Mouse (Mus musculus) megakaryocyte, adult 5-6 weeks (primary cell): ENCODE measurements around the gene Atrnl1. TPM values are rescaled to one million over a fixed set of nuclear protein-coding genes. Genes with fewer than 3 reads are reported as not detected.
"Not testable (repeated sequence)": the region's sequence is repeated elsewhere in the genome, so short reads cannot be mapped to it uniquely, and the experiment has no call there.

Source experiments
- ATAC-seq: 2 replicates; pipeline ENCODE4 v1.8.0; 2016; ENCODE audit warnings: mild to moderate bottlenecking, inconsistent platforms; ENCODE audit not compliant: poor library complexity, severe bottlenecking
- total RNA-seq, 2 experiments: library from RNA; stranded (forward) in 1 of 2; stranded (reverse) in 1 of 2; fragments of 153-499, 151-499 nt in 1 of 2; fragments of 221-1000, 200-1000 nt in 1 of 2; gene quantifications; 2 replicates each; pipeline versions ENCODE4 v1.2.3 to v1.2.4; 2015 to 2017

Gene Atrnl1
- total RNA-seq, 2 experiments from 2014 or later: 29.6 to 39.2 TPM

DNA sequence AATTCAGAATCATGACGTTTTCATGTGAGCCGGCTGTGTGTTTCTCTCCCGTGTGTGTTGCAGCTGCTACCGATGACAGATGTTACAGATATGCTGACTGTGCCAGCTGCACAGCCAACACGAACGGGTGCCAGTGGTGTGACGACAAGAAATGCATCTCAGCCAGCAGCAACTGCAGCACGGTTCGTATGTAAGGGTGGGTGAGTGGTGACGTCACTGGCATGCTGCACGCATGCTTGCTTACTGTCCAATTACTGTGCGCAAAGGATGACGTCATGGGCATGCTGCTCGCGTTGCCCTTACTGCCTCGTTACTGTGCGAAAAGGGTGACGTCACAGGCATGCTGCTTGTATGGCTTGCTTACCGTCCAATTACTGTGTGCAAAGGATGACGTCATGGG is 75.8 kb downstream of the Atrnl1 start:
- no peak for ATAC-seq

DNA sequence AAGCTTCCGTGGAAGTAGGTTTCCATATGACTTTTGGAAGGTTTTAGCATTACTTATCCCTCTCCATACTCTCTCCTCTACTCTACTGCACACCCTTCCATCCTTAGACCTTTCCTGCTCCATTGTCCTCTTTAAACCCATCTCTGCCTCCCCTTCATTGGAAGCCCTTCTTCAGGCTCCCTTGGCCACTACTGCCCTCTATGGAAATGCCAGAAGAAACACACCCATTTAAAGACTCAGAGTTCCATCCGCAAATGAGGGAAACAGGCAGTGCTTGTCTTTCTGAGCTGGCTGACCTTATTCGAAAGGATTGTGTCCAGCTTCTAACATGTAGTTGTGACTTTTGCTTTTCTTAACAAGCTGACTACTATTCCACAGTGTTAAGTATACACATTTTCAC is 81.7 kb downstream of the Atrnl1 start:
- no peak for ATAC-seq

DNA sequence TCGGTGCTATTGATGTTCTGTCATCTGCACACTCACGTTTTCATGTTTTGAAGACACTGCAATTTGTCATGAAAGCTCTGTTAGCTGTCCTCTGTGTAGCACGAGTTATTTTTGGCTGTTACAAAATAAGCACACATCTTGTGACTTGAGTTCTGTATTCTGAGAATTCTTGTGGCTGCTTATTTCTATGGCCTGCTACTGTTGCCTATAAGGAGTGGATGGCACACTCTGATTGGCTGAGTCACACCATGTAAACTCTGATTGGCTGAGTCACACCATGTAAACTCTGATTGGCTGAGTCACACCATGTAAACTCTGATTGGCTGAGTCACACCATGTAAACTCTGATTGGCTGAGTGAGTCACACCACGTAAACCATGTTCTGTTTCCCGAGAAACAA is 85.9 kb downstream of the Atrnl1 start:
- not testable (repeated sequence) for ATAC-seq

DNA sequence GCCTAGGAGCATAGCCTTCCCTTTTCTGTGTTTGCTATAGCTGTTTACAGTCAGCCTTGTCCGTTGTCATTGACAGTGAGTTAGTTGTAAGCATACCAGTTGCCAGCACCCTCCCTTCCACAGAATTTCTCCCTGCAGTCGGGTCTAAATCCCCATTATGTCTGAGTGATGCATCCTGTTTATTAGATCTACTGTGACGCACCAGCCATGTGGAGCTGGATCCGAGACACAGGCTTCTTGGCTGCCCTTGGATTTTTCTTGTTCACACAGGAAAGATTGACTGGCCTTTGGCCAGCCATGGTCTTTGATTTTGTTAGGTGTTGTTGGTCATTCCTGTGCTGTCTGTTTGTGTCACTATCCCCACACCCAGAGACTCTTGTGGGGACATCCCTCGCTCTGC is 102.3 kb downstream of the Atrnl1 start:
- ATAC-seq: no peak

DNA sequence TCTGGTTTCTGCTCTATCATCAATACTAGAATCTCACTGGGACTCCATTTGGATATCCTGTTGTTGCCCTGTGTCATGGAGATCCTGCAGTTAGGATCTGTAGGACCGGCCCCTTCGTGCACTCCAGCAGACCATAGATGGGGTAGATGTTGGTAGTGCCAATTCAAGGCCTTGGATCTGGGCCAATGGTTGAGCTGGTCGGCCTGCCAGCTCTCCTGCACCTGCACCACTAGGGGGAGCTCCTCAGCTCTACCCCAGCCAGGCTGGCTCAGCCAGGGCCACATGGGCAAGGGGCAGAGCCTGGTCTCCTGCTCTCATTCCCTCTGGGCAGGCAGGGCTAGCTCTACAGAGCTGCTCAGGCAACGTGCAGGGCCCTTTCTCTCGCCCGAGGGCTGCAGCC is 114.1 kb downstream of the Atrnl1 start:
- peak; percentile 92 for ATAC-seq

DNA sequence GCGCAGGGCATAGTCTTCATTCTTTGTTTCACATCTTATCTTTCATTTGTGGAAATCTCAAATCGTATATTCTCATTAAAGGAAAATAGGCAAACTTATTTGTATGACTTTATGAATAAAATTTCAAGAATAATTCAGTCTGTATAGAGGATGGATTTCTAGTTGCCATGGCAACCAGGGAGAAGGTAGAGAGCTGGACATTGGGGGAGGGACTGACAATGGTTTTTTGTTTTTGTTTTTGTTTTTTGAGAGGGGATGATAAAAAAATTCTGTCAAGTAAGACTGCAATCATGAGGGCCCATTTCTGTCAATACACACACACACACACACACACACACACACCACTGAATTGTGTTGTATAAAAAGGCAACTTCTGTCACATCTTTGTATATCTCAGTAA is 114.5 kb downstream of the Atrnl1 start:
- no peak for ATAC-seq

DNA sequence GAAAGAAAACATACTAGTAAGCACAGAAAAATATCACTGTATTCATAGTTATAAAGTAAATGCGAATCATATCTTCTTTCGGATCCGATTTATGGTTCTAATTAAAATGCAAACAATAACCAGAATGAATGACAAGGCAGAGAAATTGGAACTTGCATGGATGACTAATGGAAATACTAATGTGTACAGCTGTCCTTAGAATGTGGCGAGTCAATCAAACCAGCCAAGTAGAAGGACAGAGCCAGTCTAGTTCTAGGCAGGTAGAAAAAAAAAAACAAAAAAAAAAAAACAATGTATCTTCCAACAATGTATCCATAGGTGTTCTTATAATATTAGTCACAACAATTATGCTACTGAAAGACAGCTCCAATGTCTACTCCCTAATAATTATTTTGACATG is 116.2 kb downstream of the Atrnl1 start:
- ATAC-seq: no peak

DNA sequence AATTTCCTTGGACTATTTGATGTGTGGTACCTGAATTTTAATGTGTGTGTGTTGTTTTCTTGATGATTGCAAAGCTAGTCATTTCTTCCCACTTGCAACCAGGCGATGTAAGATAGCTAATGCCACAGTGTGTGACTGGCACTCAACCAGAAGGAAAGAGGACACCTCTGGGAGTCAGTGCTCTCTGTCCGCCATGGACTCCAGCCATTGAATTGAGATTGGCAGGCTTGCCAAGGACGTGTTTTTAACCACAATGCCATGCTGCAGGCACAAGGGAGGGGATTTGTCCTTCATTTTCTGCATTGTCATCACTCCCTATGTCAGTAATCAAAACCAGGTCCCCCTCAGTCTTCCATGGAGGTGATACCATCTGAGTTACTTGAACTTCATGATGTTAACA is 126.6 kb downstream of the Atrnl1 start:
- ATAC-seq: no peak

DNA sequence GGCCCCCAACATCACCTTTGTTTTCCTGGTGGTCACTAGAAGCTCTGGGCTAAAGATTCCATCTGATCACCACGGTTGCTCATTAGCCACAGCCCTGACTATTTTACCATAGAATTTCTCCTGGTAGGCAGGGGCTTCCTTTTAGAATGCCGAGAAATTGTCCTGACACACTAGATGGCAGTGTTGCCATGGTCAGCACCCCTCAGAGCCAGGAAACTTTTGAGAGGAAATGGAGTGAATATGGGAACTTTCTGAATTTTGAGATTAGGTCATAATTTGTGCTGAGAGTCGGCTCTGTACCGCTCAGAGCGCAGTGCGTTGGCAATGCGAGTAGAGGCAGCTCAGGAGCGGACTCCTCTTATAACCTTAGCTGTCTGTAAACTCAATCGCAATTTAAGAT is 134.7 kb downstream of the Atrnl1 start:
- ATAC-seq: 0 out of 2 replicates have a peak, but pooled peaks have one; percentile 27

DNA sequence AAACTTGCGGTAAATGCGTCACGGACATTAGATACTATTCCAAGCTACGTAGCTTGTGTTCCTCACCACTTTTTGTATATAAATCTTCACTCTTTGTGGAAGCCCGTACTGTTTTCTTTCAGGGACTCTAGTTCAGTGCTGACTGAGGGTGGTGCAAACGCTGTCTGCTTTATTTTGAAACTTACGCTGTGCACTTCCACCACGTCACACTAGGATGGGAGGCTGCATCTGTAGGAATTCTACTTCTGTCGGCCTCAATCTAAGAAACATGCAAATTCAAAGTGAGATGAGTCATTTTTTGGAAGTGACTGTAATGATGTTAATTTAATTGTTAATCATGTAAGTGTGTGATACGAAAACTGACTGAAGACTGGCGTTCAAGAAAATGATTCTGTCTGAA is 135.7 kb downstream of the Atrnl1 start:
- no peak for ATAC-seq

DNA sequence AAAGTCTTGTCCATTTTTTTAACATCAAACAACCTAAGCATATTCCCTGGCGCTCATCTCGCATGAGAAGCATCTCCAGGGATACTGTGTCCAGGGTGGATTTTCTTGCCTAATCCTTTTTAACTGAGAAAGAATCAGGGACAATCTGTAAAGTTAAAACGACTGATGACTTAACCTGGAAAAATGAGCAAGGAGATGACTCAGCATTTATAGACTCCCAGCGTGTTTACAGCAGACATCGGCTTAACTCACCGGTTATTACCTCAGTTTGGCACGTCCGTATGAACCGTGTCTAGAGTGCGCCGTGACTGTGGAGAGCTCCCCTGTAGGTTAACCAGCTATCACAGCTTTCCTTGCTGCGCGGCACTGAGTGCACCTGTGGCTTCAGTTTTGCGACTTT is 141.4 kb downstream of the Atrnl1 start:
- no peak for ATAC-seq

DNA sequence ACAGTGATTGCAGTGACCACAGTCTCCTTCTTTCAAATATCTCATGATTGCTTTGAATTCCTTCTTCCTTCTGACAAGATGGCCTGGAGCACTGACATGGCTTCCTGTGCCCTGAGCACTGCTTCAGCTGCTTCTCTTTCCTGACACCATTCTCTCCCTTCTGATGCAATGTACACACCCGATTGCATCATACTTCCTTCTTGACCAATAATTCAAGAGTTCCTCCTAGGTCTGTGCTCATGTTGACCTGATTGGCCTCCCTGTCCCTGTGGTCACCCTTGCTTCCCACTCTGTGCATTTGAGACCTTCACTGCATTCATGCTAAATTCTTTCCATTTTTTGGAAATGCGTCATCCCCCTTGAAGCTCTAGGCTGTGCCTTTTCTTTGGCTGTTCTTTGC is 151.7 kb downstream of the Atrnl1 start:
- peak; percentile 98 for ATAC-seq

DNA sequence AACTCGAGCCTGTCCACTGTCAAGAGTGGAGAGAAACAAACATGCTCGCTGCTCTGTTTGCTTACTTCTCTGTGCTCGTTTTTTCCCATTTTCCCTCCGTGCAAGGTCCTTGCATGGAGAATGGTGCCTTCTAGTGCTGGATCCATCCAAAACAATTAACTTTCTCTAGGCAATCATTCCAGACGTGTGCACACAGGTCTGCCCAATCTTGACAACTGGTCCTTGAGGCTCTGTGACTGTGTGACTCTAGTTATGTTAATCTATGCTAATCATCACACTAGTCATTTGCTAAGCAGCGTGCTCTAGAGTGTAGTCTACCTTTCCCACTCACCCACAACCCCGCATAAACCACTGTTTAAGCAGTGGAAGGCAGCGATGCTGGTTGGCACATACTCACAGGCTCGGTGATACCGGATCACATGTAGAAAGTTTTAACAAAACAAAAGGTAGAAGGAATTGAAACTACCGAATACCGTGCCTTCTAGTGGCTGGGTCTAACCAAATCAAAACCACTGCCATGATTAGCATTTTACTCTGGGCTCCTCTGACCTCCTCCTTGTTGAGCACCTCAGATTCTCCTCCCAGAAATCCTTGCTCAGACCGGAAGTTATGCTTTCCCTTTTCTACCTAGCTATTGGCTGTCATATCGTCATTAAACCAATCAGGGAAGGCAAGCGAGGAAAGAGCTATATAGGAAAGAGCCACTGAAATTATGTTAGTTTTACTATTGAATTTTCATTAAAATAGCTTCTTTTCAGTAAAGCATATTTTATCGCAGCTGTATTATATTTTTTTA is 153.9 kb downstream of the Atrnl1 start:
- 0 out of 2 replicates have a peak, but pooled peaks have one; percentile 3 for ATAC-seq

DNA sequence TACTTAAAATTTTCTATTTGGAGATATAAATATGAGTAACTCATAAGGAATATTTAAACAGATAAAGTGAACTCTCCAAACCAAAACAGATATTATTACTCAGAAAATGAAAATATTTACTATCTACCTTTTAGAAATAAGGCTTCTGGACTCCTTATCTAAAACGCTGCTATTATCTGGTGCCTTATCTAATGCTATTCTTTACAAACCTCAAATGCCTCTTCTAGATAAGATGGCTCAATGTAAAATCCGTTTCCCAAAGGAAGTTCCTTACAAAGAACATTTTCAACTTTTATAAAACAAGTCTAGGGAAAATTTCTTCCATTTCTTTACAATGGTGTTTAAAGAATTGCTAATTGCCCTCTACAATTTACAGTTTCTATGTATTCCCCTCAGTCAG is 156.2 kb downstream of the Atrnl1 start:
- ATAC-seq: no peak

DNA sequence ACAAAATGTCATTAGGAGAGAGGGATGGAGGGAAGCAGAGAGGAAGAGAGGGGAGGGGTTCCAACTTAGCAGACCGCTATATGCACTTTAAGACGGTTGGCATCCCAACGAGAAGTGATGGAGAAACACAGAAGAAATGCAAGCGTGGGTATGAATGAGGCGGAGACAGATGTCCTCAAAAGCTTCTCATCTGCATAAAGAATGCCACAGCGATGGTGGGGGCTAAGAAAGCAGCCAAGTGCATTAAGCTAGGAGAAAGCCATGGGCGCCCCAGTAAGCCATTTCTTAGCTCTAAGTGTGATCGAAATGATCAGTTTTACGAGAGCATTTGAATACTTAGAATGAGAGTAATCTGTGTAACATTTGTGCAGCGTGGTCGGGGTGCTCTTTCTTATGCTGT is 157.8 kb downstream of the Atrnl1 start:
- ATAC-seq: no peak

DNA sequence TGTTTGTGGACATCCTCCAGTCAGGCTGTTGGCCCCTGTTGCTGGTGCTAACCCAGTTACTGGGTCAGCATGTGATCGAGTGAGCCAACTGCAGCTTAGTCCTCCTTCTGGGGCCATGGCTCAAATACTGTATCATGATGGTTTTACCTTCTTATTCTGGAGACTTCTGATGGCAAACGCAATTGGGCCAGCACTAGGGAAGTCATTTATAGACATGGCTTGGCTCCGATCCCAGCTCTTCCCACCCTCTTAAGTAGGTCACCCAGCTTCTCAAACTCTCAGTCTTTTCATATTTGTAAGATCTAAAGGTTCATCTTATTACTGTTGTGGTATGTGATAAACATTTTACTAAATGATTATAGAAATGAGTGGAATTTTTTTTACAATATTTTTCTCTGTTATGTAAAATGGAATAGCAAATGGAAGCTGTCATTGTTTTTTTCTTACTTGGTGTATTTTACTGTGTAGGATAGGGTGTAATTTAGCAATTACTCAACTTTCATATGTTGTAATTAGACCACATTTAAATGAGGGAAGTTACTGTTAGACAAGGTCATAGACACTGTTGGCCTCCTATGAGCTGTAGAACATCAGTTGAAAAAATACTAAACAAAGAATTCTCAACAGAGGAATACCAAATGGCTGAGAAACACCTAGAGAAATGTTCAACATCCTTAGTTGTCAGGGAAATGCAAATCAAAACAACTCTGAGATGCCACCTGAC is 171.7 kb downstream of the Atrnl1 start:
- peak; percentile 86 for ATAC-seq

DNA sequence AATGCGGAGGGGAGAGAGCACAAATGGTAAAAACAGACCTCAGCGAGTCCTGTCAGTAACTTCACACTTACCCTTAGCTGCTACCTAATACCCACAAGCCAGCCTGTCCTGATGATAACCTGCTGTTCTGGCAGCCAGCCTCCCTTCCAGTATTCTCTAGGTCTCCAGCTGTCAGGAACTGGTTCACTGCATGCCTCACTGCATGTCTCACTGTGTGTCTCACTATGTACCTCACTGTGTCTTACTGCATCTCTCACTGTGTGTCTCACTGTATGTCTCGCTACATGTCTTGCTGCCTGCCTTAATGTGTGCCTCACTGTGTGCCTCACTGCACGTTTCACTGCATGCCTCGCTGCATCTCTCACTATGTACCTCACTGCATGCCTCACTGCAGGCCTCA is 175.9 kb downstream of the Atrnl1 start:
- no peak for ATAC-seq

DNA sequence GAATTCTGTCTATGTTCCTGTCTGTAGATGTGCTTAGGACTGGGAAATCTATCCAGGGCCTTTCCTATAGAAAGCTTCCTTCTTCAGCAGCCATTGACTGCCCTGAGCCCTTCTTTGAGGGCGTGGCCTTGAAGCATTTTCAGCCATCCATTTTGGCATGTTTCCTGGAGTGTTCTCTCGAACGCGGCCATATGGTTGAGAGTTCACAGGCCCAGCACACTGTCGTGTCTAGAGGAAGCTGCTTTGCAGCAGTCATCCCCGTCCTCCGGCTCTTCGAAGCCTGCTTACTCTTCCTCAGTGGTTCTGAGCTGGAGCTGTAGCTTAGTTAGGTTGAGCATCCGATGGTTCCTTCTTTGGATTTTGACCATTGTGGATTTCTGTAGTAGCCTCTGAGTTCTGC is 191.4 kb downstream of the Atrnl1 start:
- no peak for ATAC-seq

DNA sequence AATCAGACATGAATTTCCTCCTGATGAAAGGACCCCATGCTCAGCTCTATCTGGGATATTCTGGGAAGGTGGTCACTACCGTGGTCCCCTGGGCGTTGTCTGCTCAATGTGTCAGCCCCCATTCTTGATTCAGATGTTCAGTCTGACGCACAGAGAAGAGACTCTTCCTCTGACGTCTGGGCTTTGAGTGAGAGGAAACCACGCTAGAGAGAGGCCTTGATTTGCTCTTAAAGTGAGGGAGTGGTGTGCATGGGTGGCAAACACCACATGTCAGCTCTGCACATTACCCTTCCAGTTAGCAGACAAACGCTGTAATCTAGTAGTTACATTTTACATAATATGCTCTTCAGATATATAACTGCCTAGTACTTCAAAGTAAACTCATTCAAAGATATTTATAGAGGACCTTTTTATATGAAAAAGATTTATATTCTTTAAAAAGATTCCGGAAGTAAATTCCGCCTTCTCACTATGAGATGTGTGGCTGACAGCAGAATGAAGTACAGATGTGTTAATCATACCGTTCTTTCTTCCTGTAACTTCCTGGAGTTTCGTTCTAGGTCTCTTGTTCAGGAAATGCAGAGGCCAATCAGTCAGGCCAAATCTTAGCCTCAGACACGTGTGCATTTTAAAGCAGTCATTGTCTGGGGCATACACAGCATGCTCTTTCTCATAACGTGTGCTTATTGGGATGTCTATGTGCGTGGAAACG is 192.1 kb downstream of the Atrnl1 start:
- ATAC-seq: no peak

DNA sequence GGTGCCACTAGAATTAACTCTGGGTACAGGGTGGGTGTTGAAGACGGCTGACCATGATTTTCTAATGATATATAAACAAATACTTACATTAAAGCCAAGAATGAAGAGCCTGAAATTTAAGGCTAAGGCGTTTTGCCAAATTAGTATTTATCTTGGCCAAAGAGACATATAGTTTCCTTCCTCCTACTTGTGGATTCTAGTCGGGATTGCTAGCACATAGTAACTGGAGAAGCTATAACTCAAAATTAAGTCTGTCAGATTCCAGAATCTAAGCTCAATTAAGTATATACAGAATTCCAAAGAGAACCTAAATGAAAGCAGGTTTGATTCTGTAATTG is 192.6 kb downstream of the Atrnl1 start:
- ATAC-seq: no peak

DNA sequence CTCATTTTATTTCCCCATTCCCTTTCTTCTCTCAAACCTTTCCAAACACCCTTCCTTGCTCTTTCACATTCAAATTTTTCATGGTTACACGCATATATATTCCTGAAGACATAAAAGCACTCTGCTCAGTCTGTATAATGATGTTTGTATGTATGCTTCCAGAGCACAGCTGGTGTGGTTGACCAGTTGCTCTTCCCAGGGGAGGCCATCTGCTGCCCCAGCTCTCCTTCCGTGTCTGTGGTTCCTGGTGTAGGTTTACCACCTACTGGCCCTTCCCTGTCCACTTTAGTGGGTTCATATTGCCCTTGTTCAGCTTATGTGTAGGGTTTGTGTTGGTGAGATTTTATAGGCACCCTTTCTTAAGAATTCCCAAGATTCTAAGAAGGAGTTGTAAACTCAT is 197.5 kb downstream of the Atrnl1 start:
- ATAC-seq: no peak

DNA sequence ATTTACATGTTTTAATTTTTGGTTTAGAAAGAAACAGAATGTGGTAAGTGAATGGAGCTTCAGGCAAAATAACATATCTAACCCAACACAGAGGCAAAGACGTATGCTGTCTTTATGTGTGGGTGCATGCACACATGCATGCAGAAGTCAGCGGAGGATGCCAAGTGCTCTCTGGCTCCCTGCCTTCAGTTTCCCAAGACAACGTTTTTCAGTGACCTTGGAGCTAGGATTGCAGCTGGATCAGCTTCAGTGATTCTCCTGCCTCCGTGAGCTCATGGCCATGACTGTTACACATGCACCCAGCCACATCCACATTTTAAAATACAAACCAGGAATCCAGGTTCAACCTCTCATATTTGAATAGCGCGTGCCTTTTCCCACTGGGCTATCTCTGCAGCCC is 203.5 kb downstream of the Atrnl1 start:
- no peak for ATAC-seq
